Mouse (Mus musculus) limb, embryonic 10.5 days (tissue): ENCODE results near the gene Podn. TPM values are rescaled to one million over a fixed set of nuclear protein-coding genes. Genes with fewer than 3 reads are reported as not detected.

Experiments
- DNase-seq: peaks from one replicate; pipeline ENCODE4 v3.0.0-alpha.2; 2017; ENCODE audit warnings: low spot score
- H3K27ac ChIP-seq: fragments of 300-500 bp; sonication (generic); 2 replicates; pipeline ENCODE4 v1.5.1; 2016; ENCODE audit warnings: mild to moderate bottlenecking
- H3K27me3 ChIP-seq: fragments of 300-500 bp; sonication (generic); 2 replicates; pipeline ENCODE4 v1.6.1; 2016; ENCODE audit warnings: low read depth, mild to moderate bottlenecking; ENCODE audit not compliant: poor library complexity, severe bottlenecking
- H3K36me3 ChIP-seq: fragments of 300-500 bp; sonication (generic); 2 replicates; pipeline ENCODE4 v1.6.1; 2016; ENCODE audit warnings: mild to moderate bottlenecking, moderate library complexity
- H3K4me1 ChIP-seq: fragments of 300-500 bp; sonication (generic); 2 replicates; pipeline ENCODE4 v1.6.1; 2016
- H3K4me3 ChIP-seq: fragments of 300-500 bp; sonication (generic); 2 replicates; pipeline ENCODE4 v1.5.1; 2016; ENCODE audit warnings: mild to moderate bottlenecking, moderate library complexity
- H3K9me3 ChIP-seq: fragments of 300-500 bp; sonication (generic); replicated peaks from 2 replicates; pipeline ENCODE4 v1.6.1; 2016; ENCODE audit warnings: mild to moderate bottlenecking
- WGBS: fragments of 180-500 bp; shearing (Covaris S2); methylation state at CpG from one replicate; pipeline ENCODE4 v1.1.7; 2016; 5-methylcytosine and 5-hydroxymethylcytosine counted together
- polyA plus RNA-seq: library from polyadenylated mRNA; unstranded; fragments of >200 nt; fragmentation: Nextera tagmentation; extraction: Ambion mirVana; gene quantifications from 2 replicates; pipeline ENCODE4 v1.2.1, GENCODE M21; 2016

Gene Podn
- polyA plus RNA-seq, 1 experiment from 2014 or later = 0.33 TPM

DNA sequence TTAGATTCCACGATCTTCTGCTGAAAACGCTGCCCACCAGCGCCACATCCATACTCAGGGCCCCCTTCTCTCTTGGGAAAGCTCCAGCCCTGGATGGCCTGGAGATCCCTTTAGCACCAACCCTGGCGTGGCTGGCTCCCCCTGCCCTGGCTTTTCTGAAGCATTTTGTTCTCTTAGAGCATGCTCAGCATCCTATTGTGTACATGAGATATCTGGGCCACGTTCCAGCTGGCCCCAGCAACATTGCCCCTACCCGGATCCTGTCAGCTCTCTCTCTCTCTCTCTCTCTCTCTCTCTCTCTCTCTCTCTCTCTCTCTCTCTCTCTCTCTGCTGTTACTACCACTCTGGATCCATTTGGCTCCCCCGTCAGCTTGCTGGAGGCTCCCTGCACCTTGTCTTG, 90.9 kb downstream of the Podn start:
- Histone ChIP-seq H3K27me3 (no peaks in the 10 kb centered on the region), H3K4me1 (no peaks in the 10 kb centered on the region), H3K36me3 (no peaks in the 10 kb centered on the region), H3K9me3 (no peaks in the 10 kb centered on the region), H3K4me3 (no peak overlapping the region), H3K27ac (no peak overlapping the region)
- DNase-seq = no peak
- 75% methylated on average over 7 of the region's 7 CpGs for WGBS

DNA sequence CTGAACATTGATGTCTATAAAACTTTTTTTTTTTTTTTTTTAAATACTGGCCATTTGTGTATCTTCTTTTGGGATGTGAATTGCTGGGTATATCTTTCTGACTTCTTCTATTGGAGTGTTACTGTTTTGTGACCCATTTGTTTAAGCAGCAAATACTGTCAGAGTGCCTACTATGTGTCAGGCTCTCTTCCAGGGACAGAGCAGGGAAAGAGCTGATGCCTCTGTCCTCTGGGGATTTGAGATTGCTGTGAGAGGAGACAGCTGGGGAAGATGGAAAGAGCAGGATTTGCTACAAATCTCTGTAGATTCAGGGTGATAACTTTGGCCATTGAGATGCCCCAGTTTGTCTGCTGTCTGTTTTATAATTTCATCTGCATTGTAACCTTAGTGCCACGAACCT, 96.9 kb downstream of the Podn start:
- 89% methylated on average over 1 of the region's 1 CpGs for WGBS
- Histone ChIP-seq H3K9me3 (no peaks in the 10 kb centered on the region), H3K4me3 (no peak overlapping the region), H3K27ac (no peak overlapping the region), H3K27me3 (no peaks in the 10 kb centered on the region), H3K4me1 (peaks cover 12% of the 10 kb centered on the region; the same call in 1 of the 2 replicates), H3K36me3 (no peaks in the 10 kb centered on the region)
- no peak for DNase-seq

DNA sequence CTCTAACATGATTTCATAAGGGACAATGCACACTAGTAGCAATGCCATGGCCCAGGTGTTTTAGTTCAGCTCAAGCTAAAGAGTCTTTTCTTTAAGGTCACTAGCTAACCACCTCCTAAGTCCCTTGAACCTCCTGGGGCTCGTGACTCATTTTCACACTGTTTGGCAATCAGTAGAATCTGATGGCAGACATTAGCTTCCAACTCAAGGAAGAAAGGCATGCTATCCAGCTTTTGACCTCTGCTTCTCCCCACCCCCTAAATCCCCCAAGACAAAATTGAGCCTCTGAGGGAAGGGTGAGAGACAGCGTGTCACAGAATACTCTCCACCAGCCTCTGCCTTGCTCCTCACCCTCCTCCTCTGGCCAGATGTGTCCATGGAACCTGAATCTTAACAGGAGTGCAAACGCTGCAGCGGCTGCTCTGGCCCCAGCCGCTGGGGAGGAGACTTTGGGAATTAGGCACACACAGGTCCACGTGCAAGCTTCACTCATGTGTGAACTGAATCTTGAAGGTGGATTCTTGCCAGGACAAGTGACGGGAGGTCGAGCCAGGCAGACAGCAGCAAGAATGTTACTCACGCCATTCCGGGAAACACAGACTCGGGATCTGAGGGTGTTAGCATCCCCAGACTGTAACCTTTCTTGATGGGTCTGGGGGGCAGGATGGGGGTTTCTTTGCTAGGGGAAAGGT, 97.5 kb downstream of the Podn start:
- Histone ChIP-seq H3K4me3 (no peak overlapping the region), H3K27ac (0 out of 2 replicates have a peak overlapping the region, but pooled peaks have one; percentile 7)

DNA sequence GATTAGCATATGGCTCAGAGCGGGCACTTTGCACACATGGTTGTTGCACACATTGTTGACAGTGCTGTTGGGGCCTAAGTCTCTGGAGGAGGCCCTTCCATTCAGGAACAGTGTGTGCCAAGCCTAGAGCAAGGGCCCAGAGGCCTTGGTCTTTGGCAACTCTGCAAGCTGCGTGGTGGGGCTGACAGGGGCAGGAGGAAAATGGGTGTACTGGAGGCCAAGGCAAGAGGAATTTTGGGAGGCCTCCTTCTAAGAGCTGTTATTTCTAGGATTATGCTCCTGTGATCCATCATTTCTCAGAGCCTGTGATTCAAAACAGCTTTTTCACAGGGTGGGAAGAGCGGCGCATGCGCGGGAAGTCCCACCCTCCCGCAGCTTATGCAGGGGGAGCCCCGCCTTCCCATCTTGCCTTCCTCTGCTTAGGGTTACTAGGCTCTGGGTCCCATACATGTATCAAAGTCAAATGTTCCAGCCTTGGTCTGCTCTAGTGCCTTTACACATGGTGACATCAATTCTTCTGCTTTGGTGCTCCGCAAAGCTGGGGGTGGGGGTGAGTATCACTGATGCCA, 99.7 kb downstream of the Podn start:
- no peak overlapping the region for H3K4me3 ChIP-seq
- DNase-seq = no peak
- H3K27ac ChIP-seq = no peak overlapping the region
- no peaks in the 10 kb centered on the region for H3K27me3 ChIP-seq
- WGBS = 93% methylated on average over 9 of the region's 9 CpGs
- H3K36me3 ChIP-seq = no peaks in the 10 kb centered on the region
- H3K4me1 ChIP-seq = peaks cover 12% of the 10 kb centered on the region; the same call in 1 of the 2 replicates
- no peaks in the 10 kb centered on the region for H3K9me3 ChIP-seq

More for the DNA sequence above, 97.5 kb downstream of the Podn start:
- no peaks in the 10 kb centered on the region for H3K36me3 ChIP-seq
- no peak for DNase-seq
- H3K27me3 ChIP-seq = no peaks in the 10 kb centered on the region
- no peaks in the 10 kb centered on the region for H3K9me3 ChIP-seq
- WGBS = 48% methylated on average over 11 of the region's 11 CpGs
- peaks cover 12% of the 10 kb centered on the region; the same call in 1 of the 2 replicates for H3K4me1 ChIP-seq

DNA sequence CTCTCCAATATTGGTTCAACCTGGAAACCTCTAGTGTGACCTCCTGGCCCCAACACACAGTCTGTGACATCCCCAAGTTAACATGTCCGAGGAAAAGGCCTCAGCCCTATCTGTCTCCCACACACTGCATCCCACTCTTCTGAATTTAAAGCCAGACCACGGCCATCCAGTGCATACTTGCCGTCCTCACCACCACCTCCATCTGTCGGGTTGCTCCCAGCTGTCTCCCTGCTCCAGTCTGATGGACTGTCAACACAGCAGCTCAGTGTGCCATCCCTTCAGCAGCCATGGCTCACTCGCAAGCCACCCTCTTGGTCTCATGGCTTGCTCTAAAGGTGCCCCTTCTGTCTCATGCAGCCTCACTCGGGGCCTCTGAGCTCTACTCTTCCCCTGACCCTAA, 100.5 kb downstream of the Podn start:
- H3K9me3 ChIP-seq = no peaks in the 10 kb centered on the region
- no peak overlapping the region for H3K27ac ChIP-seq
- H3K27me3 ChIP-seq = 0 out of 2 replicates have a peak, but pooled peaks cover 1% of the 10 kb centered on the region
- H3K4me1 ChIP-seq = peaks cover 12% of the 10 kb centered on the region; the same call in 1 of the 2 replicates
- no peak for DNase-seq
- 86% methylated on average over 6 of the region's 6 CpGs for WGBS
- H3K4me3 ChIP-seq = no peak overlapping the region
- no peaks in the 10 kb centered on the region for H3K36me3 ChIP-seq

DNA sequence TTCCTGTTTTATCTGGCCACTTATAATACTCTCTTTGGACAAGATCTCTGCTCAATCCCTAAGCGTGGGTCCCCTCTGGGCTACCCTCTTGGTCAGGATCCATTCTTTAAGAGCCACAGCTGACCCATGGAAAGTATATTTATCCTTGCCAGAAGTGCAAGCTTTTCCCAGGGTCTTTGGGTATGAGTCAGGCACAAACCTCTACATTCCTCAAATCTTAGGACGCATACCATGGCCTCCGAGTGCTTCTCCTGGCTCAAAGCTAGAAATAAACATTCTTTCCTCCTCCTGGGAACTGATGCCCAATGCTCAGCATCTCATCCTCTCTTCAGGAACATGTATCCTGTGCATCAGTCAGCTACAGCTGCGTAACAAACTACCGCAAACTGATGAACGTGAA, 101.2 kb downstream of the Podn start:
- H3K27me3 ChIP-seq = 0 out of 2 replicates have a peak, but pooled peaks cover 6% of the 10 kb centered on the region
- no peaks in the 10 kb centered on the region for H3K9me3 ChIP-seq
- H3K4me3 ChIP-seq = no peak overlapping the region
- no peak for DNase-seq
- 97% methylated on average over 6 of the region's 6 CpGs for WGBS
- H3K27ac ChIP-seq = no peak overlapping the region
- peaks cover 12% of the 10 kb centered on the region; the same call in 1 of the 2 replicates for H3K4me1 ChIP-seq
- H3K36me3 ChIP-seq = no peaks in the 10 kb centered on the region

DNA sequence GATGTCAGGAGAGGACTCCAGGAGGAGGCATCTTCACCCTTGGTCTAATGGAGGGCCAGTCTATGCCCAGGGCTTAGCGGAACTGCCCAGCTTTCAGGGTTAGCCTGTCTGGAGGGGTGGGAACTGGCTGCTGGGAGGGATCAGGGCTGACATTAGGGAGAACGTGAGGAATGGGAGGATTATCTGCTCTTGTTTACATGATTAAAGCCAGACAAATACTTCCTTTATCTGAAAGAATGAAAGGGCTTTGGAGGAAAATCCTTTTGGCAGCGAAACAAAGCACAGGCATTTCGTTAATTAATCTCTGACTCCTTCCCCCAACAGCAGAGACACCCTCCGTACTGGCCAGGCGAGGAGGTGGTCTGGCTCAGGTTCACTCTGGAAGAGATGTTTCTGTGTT, 104.4 kb downstream of the Podn start:
- no peaks in the 10 kb centered on the region for H3K36me3 ChIP-seq
- no peak overlapping the region for H3K4me3 ChIP-seq
- 35% methylated on average over 6 of the region's 6 CpGs for WGBS
- DNase-seq = no peak
- H3K27ac ChIP-seq = no peak overlapping the region
- 0 out of 2 replicates have a peak, but pooled peaks cover 4% of the 10 kb centered on the region for H3K4me1 ChIP-seq
- 0 out of 2 replicates have a peak, but pooled peaks cover 6% of the 10 kb centered on the region for H3K27me3 ChIP-seq
- no peaks in the 10 kb centered on the region for H3K9me3 ChIP-seq

DNA sequence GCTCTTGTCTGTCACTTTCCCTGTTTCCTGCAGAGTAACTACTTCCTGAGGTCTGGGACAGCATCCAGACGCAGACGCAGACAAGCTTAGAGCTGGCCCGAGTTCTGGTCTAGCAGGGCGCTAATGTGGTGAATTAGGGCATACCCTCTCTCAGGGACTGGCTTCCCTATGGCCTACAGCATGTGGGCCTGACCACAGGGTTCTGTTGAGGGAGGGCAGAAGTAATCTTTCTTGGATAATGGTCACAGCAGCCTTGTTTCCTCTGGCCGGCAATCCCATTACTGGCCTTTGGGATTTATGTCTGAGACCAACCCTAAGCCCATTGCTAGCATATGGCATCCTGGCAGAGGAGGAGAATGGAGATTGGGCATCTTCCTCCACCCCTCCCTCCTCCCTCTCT, 105.4 kb downstream of the Podn start:
- no peak overlapping the region for H3K4me3 ChIP-seq
- WGBS = 80% methylated on average over 5 of the region's 5 CpGs

DNA sequence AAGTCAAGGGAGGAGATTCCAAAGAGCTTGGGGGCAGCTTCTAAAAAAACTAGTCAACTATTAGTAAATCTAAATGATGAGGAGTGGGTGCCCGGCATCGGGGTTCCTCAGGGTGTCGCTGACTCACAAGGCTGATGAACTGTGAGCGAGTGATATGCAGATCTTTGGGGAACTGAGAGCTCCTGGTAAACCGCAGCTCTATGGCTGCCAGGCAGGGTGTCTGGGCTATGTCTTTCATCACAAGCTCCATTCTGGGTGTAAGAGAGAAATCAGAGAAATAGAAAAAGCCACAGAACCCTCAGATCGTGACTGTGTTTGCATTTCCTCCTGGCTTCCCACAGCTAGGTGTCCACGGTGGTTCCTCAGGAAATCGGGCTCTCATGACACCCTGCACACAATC, 107.3 kb downstream of the Podn start:
- Histone ChIP-seq H3K4me1 (peaks cover 17% of the 10 kb centered on the region), H3K36me3 (no peaks in the 10 kb centered on the region), H3K27ac (no peak overlapping the region), H3K9me3 (no peaks in the 10 kb centered on the region), H3K27me3 (0 out of 2 replicates have a peak, but pooled peaks cover 6% of the 10 kb centered on the region), H3K4me3 (no peak overlapping the region)
- DNase-seq = no peak
- 54% methylated on average over 8 of the region's 8 CpGs for WGBS

More for the DNA sequence above, 105.4 kb downstream of the Podn start:
- no peak overlapping the region for H3K27ac ChIP-seq
- H3K27me3 ChIP-seq = 0 out of 2 replicates have a peak, but pooled peaks cover 6% of the 10 kb centered on the region
- DNase-seq = no peak
- no peaks in the 10 kb centered on the region for H3K36me3 ChIP-seq
- H3K9me3 ChIP-seq = no peaks in the 10 kb centered on the region
- peaks cover under 1% of the 10 kb centered on the region; the same call in 1 of the 2 replicates for H3K4me1 ChIP-seq

DNA sequence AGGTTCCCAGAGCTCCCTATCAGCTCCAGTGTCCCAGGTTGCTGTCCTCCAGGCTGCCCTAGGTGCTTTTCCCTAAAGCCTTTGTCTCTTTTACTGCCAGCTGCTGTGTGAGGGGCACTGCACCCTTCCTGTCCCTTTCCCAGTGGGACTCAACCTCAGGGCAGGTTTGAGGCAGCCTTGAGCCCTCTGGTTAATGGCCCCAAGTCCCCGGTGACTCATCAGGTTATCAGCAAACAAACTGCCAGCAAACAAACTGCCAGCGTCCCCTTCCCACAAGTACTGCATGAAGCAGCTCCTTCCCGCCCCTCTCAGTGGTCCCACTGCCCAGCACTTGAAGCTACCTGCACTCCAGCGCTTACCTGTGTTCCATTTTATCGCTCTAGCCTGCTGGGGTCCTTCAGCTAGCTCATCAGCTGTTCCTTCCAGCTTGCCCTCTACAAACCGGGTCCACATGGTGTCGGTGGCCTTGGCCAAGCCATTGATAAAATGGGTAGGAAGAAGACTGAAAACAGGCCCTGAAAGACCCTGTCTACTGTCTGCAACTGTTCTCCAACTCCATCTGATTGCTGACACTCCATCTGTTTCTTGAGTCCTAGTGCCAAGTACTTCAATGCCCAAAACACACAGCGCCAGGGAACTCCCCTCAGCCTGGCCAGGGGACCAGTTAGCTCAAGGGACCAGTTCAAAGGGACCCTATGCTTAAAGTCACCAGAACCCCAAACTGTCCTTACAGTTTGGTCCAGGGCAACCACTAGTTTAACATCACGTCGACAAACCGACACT, 109.7 kb downstream of the Podn start:
- Histone ChIP-seq H3K9me3 (no peaks in the 10 kb centered on the region), H3K27me3 (0 out of 2 replicates have a peak, but pooled peaks cover 6% of the 10 kb centered on the region), H3K36me3 (no peaks in the 10 kb centered on the region), H3K4me1 (peaks cover 22% of the 10 kb centered on the region), H3K4me3 (no peak overlapping the region), H3K27ac (0 out of 2 replicates have a peak overlapping the region, but pooled peaks have one; percentile 37)
- DNase-seq = no peak
- 91% methylated on average over 11 of the region's 11 CpGs for WGBS

DNA sequence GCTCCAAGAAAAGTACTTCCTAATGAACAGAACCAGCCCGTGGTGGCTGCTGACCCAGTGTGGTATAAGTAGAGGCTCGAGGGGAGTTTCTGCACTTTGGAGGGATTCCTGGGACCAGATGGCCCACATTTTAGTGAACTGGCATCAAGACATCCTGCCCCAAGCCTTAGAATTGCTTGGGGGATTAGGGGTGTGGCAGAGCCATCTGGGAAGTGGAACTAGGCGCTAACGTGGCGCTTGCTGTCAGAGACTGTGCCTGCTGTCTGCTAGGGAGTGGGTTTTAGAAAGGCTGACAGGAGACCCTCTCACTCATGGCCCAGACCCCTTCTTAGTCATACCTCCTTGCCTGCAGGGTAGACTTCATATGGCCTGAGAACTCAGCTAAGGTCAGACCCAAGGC, 110.4 kb downstream of the Podn start:
- Histone ChIP-seq H3K4me1 (peaks cover 22% of the 10 kb centered on the region), H3K9me3 (no peaks in the 10 kb centered on the region), H3K27me3 (0 out of 2 replicates have a peak, but pooled peaks cover 6% of the 10 kb centered on the region), H3K36me3 (no peaks in the 10 kb centered on the region), H3K4me3 (no peak overlapping the region), H3K27ac (0 out of 2 replicates have a peak overlapping the region, but pooled peaks have one; percentile 77)
- WGBS = 84% methylated on average over 5 of the region's 5 CpGs
- DNase-seq = no peak

DNA sequence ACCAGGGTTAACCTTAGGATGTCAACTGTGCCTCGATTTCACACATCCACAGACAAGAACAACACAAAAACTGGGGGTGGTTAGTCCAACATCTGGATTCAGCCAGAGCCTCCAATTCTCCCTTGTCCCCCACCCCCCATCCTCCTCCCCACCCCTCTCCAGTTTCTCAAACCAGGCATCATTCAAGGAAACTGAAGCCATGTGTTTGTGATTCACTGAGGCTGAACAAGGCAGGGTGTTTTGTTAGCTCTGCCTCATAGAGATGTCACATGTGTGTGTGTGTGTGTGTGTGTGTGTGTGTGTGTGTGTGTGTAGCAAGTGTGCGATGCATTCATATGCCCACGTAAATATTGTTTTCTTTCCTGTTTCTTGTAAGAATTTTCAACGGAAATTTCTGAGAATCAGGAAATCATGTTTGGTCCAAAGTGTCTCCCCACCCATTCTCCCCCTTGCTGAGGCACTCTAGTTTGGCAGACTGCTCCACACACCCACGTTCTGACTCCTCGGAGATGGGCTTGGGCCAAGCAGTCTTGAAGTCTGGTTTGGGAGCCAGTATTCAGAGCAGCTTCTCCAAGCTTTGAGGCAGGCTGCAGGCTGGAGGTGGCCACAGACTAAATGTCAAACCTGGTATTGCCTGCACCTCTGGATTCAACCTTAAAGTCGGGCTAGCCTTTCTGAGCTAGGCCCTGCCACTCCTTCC, 111.8 kb downstream of the Podn start:
- Histone ChIP-seq H3K36me3 (no peaks in the 10 kb centered on the region), H3K4me3 (no peak overlapping the region), H3K4me1 (peaks cover 28% of the 10 kb centered on the region), H3K27me3 (no peaks in the 10 kb centered on the region), H3K9me3 (no peaks in the 10 kb centered on the region), H3K27ac (peak overlapping the region; percentile 77)
- WGBS = 66% methylated on average over 7 of the region's 7 CpGs
- peak; percentile 44 for DNase-seq
